Mouse (Mus musculus) midbrain, embryonic 13.5 days (tissue): ENCODE measurements around the gene Slc27a4. TPM values are rescaled to one million over a fixed set of nuclear protein-coding genes. Genes with fewer than 3 reads are reported as not detected.

Experiments used
- microRNA-seq: library from miRNA; unstranded; fragments of <30 nt; microRNA quantifications from one replicate; pipeline ENCODE4, GENCODE M21; 2016
- polyA plus RNA-seq: library from polyadenylated mRNA; unstranded; fragments of >200 nt; fragmentation: Nextera tagmentation; extraction: Ambion mirVana; gene quantifications from 2 replicates; pipeline ENCODE4 v1.2.1, GENCODE M21; 2015

Slc27a4 gene
- polyA plus RNA-seq, 1 experiment from 2014 or later: 32.5 TPM

Small RNA genes within 50 kb of the gene (microRNA-seq; reads per million reads assigned to microRNA genes)
- gene Mir219a-2: not detected
- not detected for gene Mir219b

Other genes starting within 250 kb of the Slc27a4 start
- 16.7 and 19.8 TPM in 2 replicates for gene Rapgef1, start 182.9 kb upstream of the Slc27a4 start, polyA plus RNA-seq
- 0.24 TPM in 1 of 2 replicates, not detected in the other for gene Gm13420, start 50.9 kb upstream of the Slc27a4 start, polyA plus RNA-seq
- 0.67 and 0.69 TPM in 2 replicates for gene Gm13547, start 43.3 kb upstream of the Slc27a4 start, polyA plus RNA-seq
- gene Coq4, start 15.1 kb upstream of the Slc27a4 start, polyA plus RNA-seq: 30.0 and 33.5 TPM in 2 replicates
- 44.7 and 45.5 TPM in 2 replicates for gene Trub2, start 14.1 kb upstream of the Slc27a4 start, polyA plus RNA-seq
- 21.4 and 23.1 TPM in 2 replicates for gene Urm1, start 17.4 kb downstream of the Slc27a4 start, polyA plus RNA-seq
- 14.6 and 20.7 TPM in 2 replicates for gene Cercam, start 66.5 kb downstream of the Slc27a4 start, polyA plus RNA-seq
- gene Odf2, start 86.6 kb downstream of the Slc27a4 start, polyA plus RNA-seq: 74.4 and 76.0 TPM in 2 replicates
- gene Gle1, start 132.8 kb downstream of the Slc27a4 start, polyA plus RNA-seq: 78.1 and 78.8 TPM in 2 replicates
- 172 and 185 TPM in 2 replicates for gene Sptan1, start 162.9 kb downstream of the Slc27a4 start, polyA plus RNA-seq
- 59.6 and 62.3 TPM in 2 replicates for gene Wdr34, start 246.2 kb downstream of the Slc27a4 start, polyA plus RNA-seq